Mouse (Mus musculus): ENCODE results near the gene Kcnt2. TPM values are rescaled to one million over a fixed set of nuclear protein-coding genes. Genes with fewer than 3 reads are reported as not detected.

The Kcnt2 gene
- polyA plus RNA-seq, 1 experiment from 2014 or later: 1.9 TPM

DNA sequence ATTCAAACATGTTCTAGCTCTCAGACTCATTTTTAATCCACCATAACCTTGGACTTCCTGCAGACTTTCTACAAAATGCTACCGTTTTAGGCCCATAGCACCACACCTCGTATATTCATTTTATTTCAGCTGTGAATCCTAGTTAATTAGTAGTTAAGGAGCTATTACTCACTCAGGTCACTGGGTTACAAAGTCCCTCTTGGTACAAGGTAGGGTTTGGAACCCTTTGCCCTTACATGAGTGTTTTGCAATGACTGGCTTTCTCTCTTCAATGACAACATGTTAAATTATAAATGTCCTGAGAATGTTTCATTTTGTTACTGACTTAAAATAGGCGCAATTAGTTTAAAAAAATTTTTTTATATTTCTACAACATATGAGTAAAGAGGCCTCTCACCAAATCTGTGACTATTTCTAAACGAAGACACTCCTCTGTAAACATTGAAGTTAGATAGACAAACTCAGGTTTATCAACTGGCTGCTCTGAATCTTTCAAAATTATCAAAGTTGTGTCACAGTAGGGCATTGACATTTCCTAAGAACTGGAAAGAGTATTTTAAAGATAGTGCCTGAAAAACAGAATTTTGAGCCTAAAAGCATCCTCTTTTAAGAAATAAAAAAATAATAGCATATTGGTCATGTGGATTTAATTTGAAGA lies 160.8 kb downstream of the Kcnt2 start:
- Histone ChIP-seq H3K4me2 (ENCODE audit: low read length) (no peak overlapping the region), H3K4me1 (ENCODE audit: control insufficient read depth, insufficient read depth, low read length) (no peaks in the 10 kb centered on the region), H3K9me3 (replicated peaks; ENCODE audit: control insufficient read depth, low read length) (no peaks in the 10 kb centered on the region), H3K4me3 (ENCODE audit: low read depth, low read length) (no peak overlapping the region), H3K27ac (ENCODE audit: low read depth, low read length) (no peak overlapping the region), H3K27me3 (replicated peaks; ENCODE audit: control insufficient read depth, insufficient read depth, low read length) (no peaks in the 10 kb centered on the region), H3K36me3 (ENCODE audit: control insufficient read depth, insufficient read depth, low read length) (no peaks in the 10 kb centered on the region), H3K9ac (ENCODE audit: low read length) (no peak overlapping the region)
- no peak for ATAC-seq
- 87% methylated on average over 4 of the region's 4 CpGs for WGBS
- no peak for DNase-seq (ENCODE audit: low spot score)

DNA sequence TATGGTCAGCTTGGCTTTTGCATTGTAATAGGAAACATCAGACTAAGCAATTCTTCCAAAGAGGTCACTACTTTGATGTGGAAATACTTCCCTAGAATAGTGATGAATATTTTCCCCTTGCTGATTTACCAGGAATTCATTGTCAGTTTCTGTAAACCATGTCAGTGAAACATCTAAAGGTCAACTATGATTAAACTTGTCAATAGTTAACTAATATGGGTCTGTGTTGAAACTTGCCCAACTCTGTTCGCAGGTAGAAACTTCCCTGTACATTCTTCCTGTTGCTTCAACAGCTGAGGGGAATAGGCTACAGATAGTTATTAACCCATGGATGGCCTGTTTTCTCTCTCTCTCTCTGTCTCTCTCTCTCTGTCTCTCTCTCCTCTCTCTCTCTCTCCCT lies 169.8 kb downstream of the Kcnt2 start:
- Histone ChIP-seq H3K9me3 (replicated peaks; ENCODE audit: control insufficient read depth, low read length) (no peaks in the 10 kb centered on the region), H3K4me3 (ENCODE audit: low read depth, low read length) (no peak overlapping the region), H3K4me1 (ENCODE audit: control insufficient read depth, insufficient read depth, low read length) (no peaks in the 10 kb centered on the region), H3K27ac (ENCODE audit: low read depth, low read length) (no peak overlapping the region), H3K9ac (ENCODE audit: low read length) (no peak overlapping the region), H3K27me3 (replicated peaks; ENCODE audit: control insufficient read depth, insufficient read depth, low read length) (no peaks in the 10 kb centered on the region), H3K36me3 (ENCODE audit: control insufficient read depth, insufficient read depth, low read length) (no peaks in the 10 kb centered on the region), H3K4me2 (ENCODE audit: low read length) (no peak overlapping the region)
- no peak for ATAC-seq
- WGBS: 80% methylated on average over 1 of the region's 1 CpGs
- no peak for DNase-seq (ENCODE audit: low spot score)

DNA sequence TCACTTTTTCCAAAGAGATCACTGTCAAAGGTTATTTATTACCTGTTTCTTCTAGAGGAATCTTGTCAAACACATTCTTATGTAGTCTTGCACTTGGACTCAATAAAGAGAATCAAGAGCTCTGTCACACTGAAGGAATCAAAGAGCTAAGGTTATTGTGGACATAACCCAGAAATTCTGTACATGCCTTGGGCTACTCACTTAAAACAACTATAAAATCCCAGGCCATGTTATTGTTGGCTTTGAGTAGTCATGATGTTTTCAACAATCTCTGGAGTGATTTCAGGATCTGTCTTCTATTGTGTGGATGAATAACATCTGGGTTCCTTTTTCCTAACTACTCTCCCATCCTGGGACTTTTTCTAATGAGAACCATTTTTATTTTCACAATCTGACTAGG lies 177.0 kb downstream of the Kcnt2 start:
- no peak overlapping the region for H3K9ac ChIP-seq (ENCODE audit: low read length)
- DNase-seq (ENCODE audit: low spot score) (no peak), ATAC-seq (no peak)
- no peaks in the 10 kb centered on the region for H3K4me1 ChIP-seq (ENCODE audit: control insufficient read depth, insufficient read depth, low read length)
- no peak overlapping the region for H3K4me3 ChIP-seq (ENCODE audit: low read depth, low read length)
- H3K9me3 ChIP-seq (replicated peaks; ENCODE audit: control insufficient read depth, low read length): no peaks in the 10 kb centered on the region
- H3K36me3 ChIP-seq (ENCODE audit: control insufficient read depth, insufficient read depth, low read length): no peaks in the 10 kb centered on the region
- no peaks in the 10 kb centered on the region for H3K27me3 ChIP-seq (replicated peaks; ENCODE audit: control insufficient read depth, insufficient read depth, low read length)
- H3K4me2 ChIP-seq (ENCODE audit: low read length): no peak overlapping the region
- H3K27ac ChIP-seq (ENCODE audit: low read depth, low read length): no peak overlapping the region

DNA sequence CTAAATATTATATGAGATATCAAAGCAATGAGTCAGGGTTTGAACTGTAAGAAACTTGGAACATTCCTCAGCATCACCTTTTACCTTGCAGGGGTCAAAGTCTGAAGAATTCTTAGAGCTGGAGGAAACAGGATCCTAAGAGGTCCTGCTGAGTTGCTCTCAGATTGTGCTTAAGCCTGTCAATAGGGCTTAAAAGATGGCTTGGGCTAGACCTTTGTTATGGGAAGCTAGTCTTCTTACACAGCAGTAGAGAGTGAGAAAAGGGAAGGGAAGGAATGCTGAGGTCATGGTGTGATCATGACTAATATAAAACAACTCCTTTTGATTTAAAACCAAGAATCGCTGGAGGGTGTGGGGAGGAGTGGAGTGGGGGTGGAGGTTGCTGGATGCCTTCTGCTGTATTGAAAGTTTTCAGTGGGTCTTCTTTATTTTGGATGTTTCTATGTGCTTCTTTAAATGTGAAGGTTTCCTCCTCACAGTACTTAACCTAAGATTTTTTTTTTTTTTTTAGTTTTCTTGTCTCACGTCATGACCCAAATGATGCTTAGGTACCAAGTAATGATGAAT lies 183.4 kb downstream of the Kcnt2 start:
- H3K4me2 ChIP-seq (ENCODE audit: low read length): no peak overlapping the region
- no peak for ATAC-seq
- no peak overlapping the region for H3K27ac ChIP-seq (ENCODE audit: low read depth, low read length)
- H3K9ac ChIP-seq (ENCODE audit: low read length): no peak overlapping the region
- H3K9me3 ChIP-seq (replicated peaks; ENCODE audit: control insufficient read depth, low read length): no peaks in the 10 kb centered on the region
- 21% methylated on average over 2 of the region's 2 CpGs for WGBS
- H3K36me3 ChIP-seq (ENCODE audit: control insufficient read depth, insufficient read depth, low read length): no peaks in the 10 kb centered on the region
- H3K4me3 ChIP-seq (ENCODE audit: low read depth, low read length): no peak overlapping the region
- DNase-seq (ENCODE audit: low spot score): no peak
- H3K4me1 ChIP-seq (ENCODE audit: control insufficient read depth, insufficient read depth, low read length): no peaks in the 10 kb centered on the region
- H3K27me3 ChIP-seq (replicated peaks; ENCODE audit: control insufficient read depth, insufficient read depth, low read length): no peaks in the 10 kb centered on the region

DNA sequence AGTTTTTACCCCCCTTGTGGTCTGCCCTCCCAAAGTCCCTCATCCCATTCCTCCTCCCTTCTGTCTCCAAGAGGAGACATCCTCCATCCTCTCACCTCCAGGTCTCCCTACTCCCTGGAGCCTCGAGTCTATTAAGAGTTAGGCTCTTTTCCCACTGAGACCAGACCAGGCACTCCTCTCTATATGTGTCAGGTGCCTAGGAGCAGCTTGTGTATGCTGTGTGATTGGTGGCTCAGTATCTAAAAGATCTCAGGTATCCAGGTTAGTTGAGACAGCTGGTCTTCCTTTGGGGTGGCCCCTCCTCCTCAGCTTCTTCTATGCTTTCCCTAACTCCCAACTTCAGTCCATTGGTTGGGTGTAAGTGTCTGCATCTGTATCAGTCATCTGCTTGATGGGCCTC lies 186.1 kb downstream of the Kcnt2 start:
- Histone ChIP-seq H3K4me2 (ENCODE audit: low read length) (no peak overlapping the region), H3K4me3 (ENCODE audit: low read depth, low read length) (no peak overlapping the region), H3K4me1 (ENCODE audit: control insufficient read depth, insufficient read depth, low read length) (no peaks in the 10 kb centered on the region), H3K27ac (ENCODE audit: low read depth, low read length) (no peak overlapping the region), H3K9ac (ENCODE audit: low read length) (no peak overlapping the region), H3K9me3 (replicated peaks; ENCODE audit: control insufficient read depth, low read length) (no peaks in the 10 kb centered on the region), H3K36me3 (ENCODE audit: control insufficient read depth, insufficient read depth, low read length) (no peaks in the 10 kb centered on the region), H3K27me3 (replicated peaks; ENCODE audit: control insufficient read depth, insufficient read depth, low read length) (no peaks in the 10 kb centered on the region)
- WGBS: 73% methylated on average over 1 of the region's 1 CpGs
- ATAC-seq (no peak), DNase-seq (ENCODE audit: low spot score) (no peak)

DNA sequence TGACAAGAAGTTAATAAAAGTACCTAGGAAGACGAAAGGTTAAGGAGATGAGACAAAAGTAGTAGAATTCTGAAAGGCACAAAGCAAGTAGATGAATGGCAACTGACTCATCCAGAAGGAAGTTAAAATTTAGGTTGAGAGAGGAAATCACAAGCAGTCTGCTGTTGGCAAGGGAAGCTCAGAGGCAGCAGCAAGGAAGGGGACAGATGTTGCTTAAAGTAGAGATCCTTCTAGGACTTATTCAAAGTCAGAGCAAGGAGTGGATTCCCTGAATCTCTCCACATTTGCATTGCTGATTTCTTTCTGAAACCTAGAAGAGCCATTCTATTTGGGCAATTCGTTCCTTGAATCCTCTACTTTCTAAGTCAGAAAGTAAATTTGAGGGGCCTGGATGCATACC lies 188.8 kb downstream of the Kcnt2 start:
- WGBS: 77% methylated on average over 2 of the region's 2 CpGs
- Histone ChIP-seq H3K36me3 (ENCODE audit: control insufficient read depth, insufficient read depth, low read length) (no peaks in the 10 kb centered on the region), H3K9ac (ENCODE audit: low read length) (no peak overlapping the region), H3K4me1 (ENCODE audit: control insufficient read depth, insufficient read depth, low read length) (no peaks in the 10 kb centered on the region), H3K27me3 (replicated peaks; ENCODE audit: control insufficient read depth, insufficient read depth, low read length) (no peaks in the 10 kb centered on the region), H3K4me3 (ENCODE audit: low read depth, low read length) (no peak overlapping the region), H3K9me3 (replicated peaks; ENCODE audit: control insufficient read depth, low read length) (no peaks in the 10 kb centered on the region), H3K4me2 (ENCODE audit: low read length) (no peak overlapping the region), H3K27ac (ENCODE audit: low read depth, low read length) (no peak overlapping the region)
- no peak for ATAC-seq
- DNase-seq (ENCODE audit: low spot score): no peak

DNA sequence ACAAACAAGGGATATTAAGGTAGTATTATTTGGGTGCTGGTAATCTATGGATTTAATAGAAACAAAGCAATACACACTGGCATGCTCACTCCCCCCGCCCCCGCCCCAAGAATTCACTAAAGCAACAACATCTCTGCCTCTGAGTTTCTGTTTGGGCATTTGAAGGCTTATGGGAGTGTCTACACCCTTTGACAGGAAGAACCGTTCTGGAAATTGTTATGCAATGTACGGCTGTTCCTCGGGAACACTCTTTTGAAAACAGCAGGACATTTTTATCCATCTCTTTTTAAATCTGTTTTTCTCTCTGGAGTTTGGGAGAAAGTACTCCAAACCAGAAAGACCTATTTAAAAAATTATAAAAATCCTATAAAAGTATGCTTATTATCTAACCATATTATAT lies 192.2 kb downstream of the Kcnt2 start:
- Histone ChIP-seq H3K4me3 (ENCODE audit: low read depth, low read length) (no peak overlapping the region), H3K9me3 (replicated peaks; ENCODE audit: control insufficient read depth, low read length) (no peaks in the 10 kb centered on the region), H3K36me3 (ENCODE audit: control insufficient read depth, insufficient read depth, low read length) (no peaks in the 10 kb centered on the region), H3K9ac (ENCODE audit: low read length) (no peak overlapping the region), H3K27ac (ENCODE audit: low read depth, low read length) (no peak overlapping the region), H3K4me2 (ENCODE audit: low read length) (no peak overlapping the region), H3K27me3 (replicated peaks; ENCODE audit: control insufficient read depth, insufficient read depth, low read length) (no peaks in the 10 kb centered on the region), H3K4me1 (ENCODE audit: control insufficient read depth, insufficient read depth, low read length) (no peaks in the 10 kb centered on the region)
- WGBS: 70% methylated on average over 5 of the region's 5 CpGs
- DNase-seq (ENCODE audit: low spot score): no peak
- ATAC-seq: no peak

DNA sequence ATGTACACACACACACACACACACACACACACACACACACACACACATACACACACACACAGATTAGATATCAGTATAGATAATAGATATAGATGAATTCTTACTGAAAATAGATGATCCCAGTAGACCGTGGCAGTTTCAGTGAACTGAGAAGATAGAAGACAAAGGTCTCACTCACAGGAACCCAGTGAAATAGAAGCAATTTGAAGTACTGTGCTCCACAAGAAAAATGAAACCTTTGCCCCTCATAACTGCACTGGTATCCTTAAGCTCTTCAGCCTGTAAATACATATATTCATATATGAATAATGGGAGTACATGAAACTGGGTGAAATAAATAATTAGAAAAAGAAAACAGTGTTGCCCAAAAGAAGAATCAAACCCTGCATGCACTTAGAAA lies 197.9 kb downstream of the Kcnt2 start:
- ATAC-seq: no peak
- H3K4me2 ChIP-seq (ENCODE audit: low read length): no peak overlapping the region
- DNase-seq (ENCODE audit: low spot score): no peak
- H3K9me3 ChIP-seq (replicated peaks; ENCODE audit: control insufficient read depth, low read length): no peaks in the 10 kb centered on the region
- 84% methylated on average over 1 of the region's 1 CpGs for WGBS
- no peaks in the 10 kb centered on the region for H3K27me3 ChIP-seq (replicated peaks; ENCODE audit: control insufficient read depth, insufficient read depth, low read length)
- H3K4me3 ChIP-seq (ENCODE audit: low read depth, low read length): no peak overlapping the region
- H3K27ac ChIP-seq (ENCODE audit: low read depth, low read length): no peak overlapping the region
- H3K36me3 ChIP-seq (ENCODE audit: control insufficient read depth, insufficient read depth, low read length): no peaks in the 10 kb centered on the region
- H3K4me1 ChIP-seq (ENCODE audit: control insufficient read depth, insufficient read depth, low read length): no peaks in the 10 kb centered on the region
- H3K9ac ChIP-seq (ENCODE audit: low read length): no peak overlapping the region

DNA sequence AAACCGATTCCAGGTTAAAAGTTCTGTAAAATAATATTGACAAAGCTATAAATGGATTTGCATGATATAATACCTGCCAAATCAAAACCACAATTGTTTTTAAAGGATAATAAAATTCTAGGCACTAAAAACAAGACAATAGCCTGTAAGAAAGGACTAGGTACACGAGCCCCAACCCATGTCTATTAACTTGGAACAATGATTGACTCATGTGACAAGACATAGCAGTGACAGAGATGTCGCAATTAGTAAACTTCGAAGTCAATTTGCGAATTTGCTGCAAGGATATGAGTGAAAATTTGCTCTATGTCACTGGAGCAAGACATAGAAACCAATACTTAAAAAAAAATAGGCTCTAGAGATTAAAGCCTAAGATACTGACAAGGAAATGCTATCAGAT lies 198.4 kb downstream of the Kcnt2 start:
- WGBS: 86% methylated on average over 5 of the region's 5 CpGs
- H3K4me2 ChIP-seq (ENCODE audit: low read length): no peak overlapping the region
- no peak overlapping the region for H3K9ac ChIP-seq (ENCODE audit: low read length)
- no peak for DNase-seq (ENCODE audit: low spot score)
- no peaks in the 10 kb centered on the region for H3K9me3 ChIP-seq (replicated peaks; ENCODE audit: control insufficient read depth, low read length)
- no peak overlapping the region for H3K4me3 ChIP-seq (ENCODE audit: low read depth, low read length)
- no peak for ATAC-seq
- H3K36me3 ChIP-seq (ENCODE audit: control insufficient read depth, insufficient read depth, low read length): no peaks in the 10 kb centered on the region
- no peak overlapping the region for H3K27ac ChIP-seq (ENCODE audit: low read depth, low read length)
- no peaks in the 10 kb centered on the region for H3K4me1 ChIP-seq (ENCODE audit: control insufficient read depth, insufficient read depth, low read length)
- H3K27me3 ChIP-seq (replicated peaks; ENCODE audit: control insufficient read depth, insufficient read depth, low read length): no peaks in the 10 kb centered on the region
